Mouse (Mus musculus) embryonic facial prominence, embryonic 10.5 days (tissue): ENCODE measurements around the gene Grin3a. TPM values are rescaled to one million over a fixed set of nuclear protein-coding genes. Genes with fewer than 3 reads are reported as not detected.

Experiments used
- DNase-seq: peaks from one replicate; pipeline ENCODE4 v3.0.0-alpha.2; 2017; ENCODE audit warnings: low spot score
- H3K27ac ChIP-seq: fragments of 300-500 bp; sonication (generic); replicated peaks from 2 replicates; pipeline ENCODE4 v1.5.1; 2016; ENCODE audit warnings: mild to moderate bottlenecking
- H3K27me3 ChIP-seq: fragments of 300-500 bp; sonication (generic); replicated peaks from 2 replicates; pipeline ENCODE4 v1.6.1; 2016; ENCODE audit warnings: low read depth, mild to moderate bottlenecking; ENCODE audit not compliant: poor library complexity, severe bottlenecking
- H3K36me3 ChIP-seq: fragments of 300-500 bp; sonication (generic); replicated peaks from 2 replicates; pipeline ENCODE4 v1.6.1; 2016; ENCODE audit warnings: mild to moderate bottlenecking, moderate library complexity
- H3K4me1 ChIP-seq: fragments of 300-500 bp; sonication (generic); 2 replicates; pipeline ENCODE4 v1.6.1; 2016
- H3K4me3 ChIP-seq: fragments of 300-500 bp; sonication (generic); 2 replicates; pipeline ENCODE4 v1.5.1; 2016; ENCODE audit warnings: mild to moderate bottlenecking, moderate library complexity
- H3K9me3 ChIP-seq: fragments of 300-500 bp; sonication (generic); 2 replicates; pipeline ENCODE4 v1.6.1; 2016; ENCODE audit warnings: mild to moderate bottlenecking
- WGBS: fragments of 180-500 bp; shearing (Covaris S2); methylation state at CpG from one replicate; pipeline ENCODE4 v1.1.7; 2016; 5-methylcytosine and 5-hydroxymethylcytosine counted together
- polyA plus RNA-seq: library from polyadenylated mRNA; unstranded; fragments of >200 nt; fragmentation: Nextera tagmentation; extraction: Ambion mirVana; gene quantifications from 2 replicates; pipeline ENCODE4 v1.2.1, GENCODE M21; 2016

Gene Grin3a
- polyA plus RNA-seq, 1 experiment from 2014 or later = 0.49 TPM

DNA sequence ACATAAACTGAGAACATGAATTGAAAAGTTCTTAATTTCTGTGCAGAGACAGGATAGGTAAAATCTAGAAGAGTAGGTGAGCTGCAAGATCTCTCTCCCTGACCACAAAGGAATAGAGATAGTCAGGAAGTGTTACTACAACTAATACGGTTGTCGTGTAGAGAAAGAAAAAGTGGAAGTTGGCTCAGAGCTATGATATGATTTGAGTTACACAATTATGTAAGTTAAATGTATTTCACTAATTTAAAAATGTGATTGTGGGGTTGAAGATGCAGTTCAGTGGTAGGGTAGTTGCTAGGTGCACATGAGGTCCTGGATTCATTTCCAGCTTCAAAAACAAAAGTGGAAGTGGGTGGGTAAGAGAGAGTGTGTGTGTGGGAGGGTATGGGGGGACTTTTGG lies 103.6 kb downstream of the Grin3a start:
- WGBS = over 99% methylated on average over 2 of the region's 2 CpGs
- no peak overlapping the region for H3K27ac ChIP-seq

DNA sequence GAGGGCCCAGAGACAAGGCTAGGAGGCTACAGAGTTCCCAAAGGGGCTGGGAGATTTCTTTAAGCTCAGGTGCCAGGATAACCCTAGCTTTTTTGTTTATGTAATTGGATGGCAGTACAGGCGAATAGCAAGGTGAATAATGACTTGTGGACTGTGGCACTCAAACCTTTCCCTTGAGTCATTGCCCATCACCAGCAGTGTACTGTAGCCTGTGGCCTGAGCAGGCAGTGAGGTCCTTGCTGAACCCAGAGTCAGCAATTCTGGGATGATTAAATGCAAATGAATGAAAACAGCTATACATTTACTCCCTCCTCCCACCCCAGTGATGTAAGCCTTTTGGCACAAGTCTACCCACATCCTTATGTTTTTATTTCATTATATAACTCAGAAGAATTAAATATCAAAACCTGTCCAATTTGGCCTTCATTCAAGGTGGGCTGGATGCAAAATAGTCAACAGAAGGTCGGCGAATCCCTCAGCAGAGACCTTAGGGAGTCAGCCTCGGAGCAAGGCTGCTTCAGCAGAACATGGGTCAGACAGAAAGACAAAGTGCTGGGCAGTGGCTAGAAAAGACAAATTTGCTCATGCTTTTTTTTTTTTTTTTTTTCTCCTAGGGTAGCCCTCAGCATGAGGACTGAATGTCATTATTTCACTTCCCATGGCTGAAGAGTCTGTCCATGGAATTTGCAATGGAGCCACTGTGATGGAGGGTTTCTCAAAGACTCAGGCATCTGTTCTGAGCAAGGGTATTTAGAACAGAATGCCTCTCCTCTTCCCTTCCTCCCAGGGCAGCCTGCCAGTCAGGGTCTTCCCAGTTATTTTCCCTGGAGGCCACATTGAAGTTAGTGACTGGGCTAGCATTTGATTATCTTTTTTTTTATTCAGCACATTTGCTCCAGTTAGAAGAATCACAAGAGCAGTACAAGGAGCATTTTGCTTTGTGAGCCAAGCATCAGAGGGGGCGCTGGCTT lies 104.5 kb downstream of the Grin3a start:
- WGBS = 83% methylated on average over 5 of the region's 5 CpGs
- Histone ChIP-seq H3K27me3 (no peaks in the 10 kb centered on the region), H3K36me3 (no peaks in the 10 kb centered on the region), H3K9me3 (no peaks in the 10 kb centered on the region), H3K4me1 (no peaks in the 10 kb centered on the region), H3K27ac (no peak overlapping the region), H3K4me3 (no peak overlapping the region)
- DNase-seq = no peak

More for the DNA sequence above, 103.6 kb downstream of the Grin3a start:
- no peak for DNase-seq
- H3K9me3 ChIP-seq = no peaks in the 10 kb centered on the region
- H3K27me3 ChIP-seq = no peaks in the 10 kb centered on the region
- H3K4me1 ChIP-seq = no peaks in the 10 kb centered on the region
- H3K4me3 ChIP-seq = no peak overlapping the region
- H3K36me3 ChIP-seq = no peaks in the 10 kb centered on the region

DNA sequence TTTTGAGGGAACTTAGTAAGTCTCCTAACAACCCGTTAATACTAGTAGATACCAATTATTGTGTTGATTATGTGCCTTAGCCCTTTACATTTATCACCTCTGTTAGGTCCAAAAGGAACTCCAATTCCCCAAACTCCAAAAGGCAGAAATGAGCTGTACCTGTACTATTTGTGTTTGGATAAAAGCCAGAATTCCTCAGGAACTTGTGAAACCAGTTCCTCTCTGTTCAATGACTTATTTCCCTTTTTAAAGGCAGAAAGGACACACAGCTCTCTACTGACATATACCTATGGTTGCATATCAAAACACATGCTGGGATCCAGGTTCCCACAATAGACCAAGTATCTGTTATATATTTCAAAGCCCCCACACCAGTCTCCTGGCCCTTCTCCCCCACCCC lies 106.0 kb downstream of the Grin3a start:
- WGBS = 72% methylated on average over 1 of the region's 1 CpGs
- Histone ChIP-seq H3K4me1 (no peaks in the 10 kb centered on the region), H3K27me3 (no peaks in the 10 kb centered on the region), H3K27ac (no peak overlapping the region), H3K9me3 (no peaks in the 10 kb centered on the region), H3K4me3 (no peak overlapping the region), H3K36me3 (no peaks in the 10 kb centered on the region)
- no peak for DNase-seq

DNA sequence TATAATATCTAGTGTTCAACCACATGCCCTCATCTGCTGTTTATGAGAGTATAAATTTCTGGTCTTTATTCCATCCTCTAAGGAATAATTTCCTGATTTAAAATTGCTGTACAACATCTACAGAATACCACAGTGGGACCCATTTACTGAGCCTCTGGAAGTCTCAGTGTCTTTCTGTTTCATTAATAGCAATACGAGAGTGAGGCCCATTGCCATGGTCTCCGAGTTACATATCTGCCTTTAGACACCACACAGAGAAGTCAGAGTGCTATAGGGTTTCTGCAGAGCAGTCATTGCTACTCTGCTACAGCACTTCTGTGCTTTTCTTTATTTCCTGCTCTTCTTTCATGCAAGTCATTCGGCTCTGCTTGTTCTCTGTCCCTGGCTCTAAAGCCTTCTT lies 116.2 kb downstream of the Grin3a start:
- Histone ChIP-seq H3K4me3 (no peak overlapping the region), H3K9me3 (no peaks in the 10 kb centered on the region), H3K4me1 (no peaks in the 10 kb centered on the region), H3K27me3 (no peaks in the 10 kb centered on the region), H3K36me3 (no peaks in the 10 kb centered on the region), H3K27ac (no peak overlapping the region)
- WGBS = 82% methylated on average over 3 of the region's 3 CpGs
- DNase-seq = no peak

DNA sequence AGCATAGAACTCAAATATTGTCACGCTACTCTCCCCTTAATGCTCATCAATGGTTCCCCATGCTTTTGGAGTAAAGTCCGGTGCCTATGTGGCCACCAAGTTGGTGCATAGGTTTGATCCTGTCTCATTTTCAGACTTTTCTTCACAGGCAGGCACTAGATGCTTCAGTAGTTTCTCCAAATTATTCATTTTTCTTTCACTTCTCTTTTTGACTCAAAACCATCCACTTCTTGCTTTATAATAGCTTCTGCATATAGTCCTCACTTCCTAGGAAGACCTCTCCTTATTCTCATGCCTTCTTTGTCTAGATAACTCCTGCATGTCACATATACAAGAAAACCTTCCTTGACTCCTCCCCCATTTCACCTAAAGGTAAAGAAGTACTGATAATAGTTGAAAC lies 121.6 kb downstream of the Grin3a start:
- no peaks in the 10 kb centered on the region for H3K4me1 ChIP-seq
- H3K27me3 ChIP-seq = no peaks in the 10 kb centered on the region
- WGBS = 91% methylated on average over 2 of the region's 2 CpGs
- H3K27ac ChIP-seq = no peak overlapping the region
- no peaks in the 10 kb centered on the region for H3K9me3 ChIP-seq
- no peak overlapping the region for H3K4me3 ChIP-seq
- H3K36me3 ChIP-seq = no peaks in the 10 kb centered on the region
- no peak for DNase-seq

DNA sequence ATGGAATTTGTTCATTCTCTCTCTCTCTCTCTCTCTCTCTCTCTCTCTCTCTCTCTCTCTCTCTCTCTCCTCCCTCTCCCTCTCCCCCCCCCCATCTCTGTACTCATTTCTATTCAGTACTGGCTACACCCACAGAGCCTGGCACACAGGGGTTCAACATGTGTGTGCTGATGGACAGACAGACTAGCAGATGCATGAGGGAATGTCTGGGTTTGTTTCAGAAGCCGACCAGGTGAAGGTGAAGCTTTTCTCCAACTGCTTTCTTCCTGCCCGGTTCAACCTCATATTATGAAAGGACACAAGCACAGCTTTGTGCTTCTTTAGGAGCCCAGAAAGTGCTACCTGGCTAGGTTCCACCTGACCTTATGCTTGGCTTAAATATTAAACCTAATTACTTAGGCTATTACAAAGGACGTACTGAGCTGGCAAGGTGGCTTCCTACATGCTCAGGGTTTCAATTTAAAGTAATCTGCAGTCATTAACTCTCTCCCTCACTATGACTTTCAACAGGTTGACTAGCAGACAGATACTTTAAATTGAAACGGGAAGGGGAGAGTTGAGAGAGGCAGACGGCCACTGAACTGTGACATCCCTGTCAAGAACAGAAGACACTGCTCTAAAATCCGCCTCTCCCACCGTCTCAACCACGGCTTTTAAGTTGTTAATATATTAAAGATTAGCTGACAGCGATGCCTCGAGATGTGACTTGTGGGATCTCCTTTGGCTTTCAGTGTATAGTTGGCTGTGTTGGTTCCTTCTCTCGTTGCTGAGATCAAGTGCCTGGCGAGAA lies 153.9 kb downstream of the Grin3a start:
- Histone ChIP-seq H3K27ac (no peak overlapping the region), H3K27me3 (no peaks in the 10 kb centered on the region), H3K36me3 (no peaks in the 10 kb centered on the region), H3K9me3 (no peaks in the 10 kb centered on the region), H3K4me3 (no peak overlapping the region), H3K4me1 (peaks cover 4% of the 10 kb centered on the region; the same call in 1 of the 2 replicates)
- no peak for DNase-seq
- 75% methylated on average over 12 of the region's 12 CpGs for WGBS

DNA sequence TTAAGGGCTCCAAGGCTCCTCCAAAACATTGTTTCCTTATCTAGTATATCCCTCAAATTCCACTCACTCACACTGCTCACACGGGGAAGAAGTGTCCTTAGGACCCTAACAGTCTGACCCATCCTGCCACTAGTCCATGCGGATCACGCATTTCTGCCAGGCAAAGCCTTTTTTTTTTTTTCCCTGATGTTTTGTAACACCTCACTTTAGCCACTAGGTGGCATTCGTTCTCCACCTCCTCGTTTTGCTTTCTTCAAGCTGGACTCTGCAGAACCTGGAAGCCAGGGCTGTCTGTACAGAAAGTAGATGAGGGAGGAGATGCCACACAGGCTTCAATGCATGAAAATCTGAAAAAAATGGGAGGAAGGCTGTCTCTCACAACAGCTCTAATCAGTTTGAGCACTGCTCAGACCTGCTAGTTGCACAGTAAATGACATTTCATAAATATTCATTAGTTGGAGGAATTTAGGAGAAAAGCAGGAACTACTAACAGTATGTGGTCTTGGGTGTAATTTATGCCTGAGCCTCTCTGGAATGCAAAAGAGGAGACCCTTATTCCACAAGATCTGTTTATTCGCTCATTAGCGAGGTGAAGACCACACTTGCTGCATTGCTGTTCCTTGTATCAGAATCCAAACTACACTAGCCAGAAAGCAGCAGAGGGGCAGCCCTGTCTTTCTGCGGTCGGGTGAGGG lies 156.8 kb downstream of the Grin3a start:
- Histone ChIP-seq H3K27me3 (no peaks in the 10 kb centered on the region), H3K36me3 (no peaks in the 10 kb centered on the region), H3K9me3 (no peaks in the 10 kb centered on the region), H3K4me1 (peaks cover 4% of the 10 kb centered on the region; the same call in 1 of the 2 replicates), H3K27ac (no peak overlapping the region), H3K4me3 (no peak overlapping the region)
- 22% methylated on average over 9 of the region's 9 CpGs for WGBS
- DNase-seq = peak; percentile 60

DNA sequence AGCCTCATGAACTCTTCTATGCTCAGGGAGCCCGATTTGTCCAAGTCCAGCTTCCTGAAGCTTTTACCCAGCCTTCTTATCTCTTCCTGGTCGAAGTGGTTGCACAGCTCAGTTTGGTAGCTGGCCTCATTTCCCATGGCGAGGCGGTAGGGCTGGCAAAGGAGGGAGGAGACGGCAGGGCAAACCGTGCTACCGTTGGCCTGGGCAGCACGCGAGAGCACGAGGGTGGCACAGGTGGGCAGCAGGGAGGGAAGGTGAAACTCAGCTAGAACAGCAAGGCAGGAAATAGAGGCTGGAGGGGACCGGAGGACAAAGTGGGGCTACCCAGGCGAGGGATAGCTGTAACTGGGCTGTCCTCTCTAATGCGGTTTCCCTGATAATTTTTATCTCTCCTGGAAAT lies 163.7 kb downstream of the Grin3a start, which contains the start of gene Ppp3r2:
Gene Ppp3r2 (minus strand): TSS at position 213 of the 400 bp plus-strand sequence.
- no peaks in the 10 kb centered on the region for H3K4me1 ChIP-seq
- H3K9me3 ChIP-seq = no peaks in the 10 kb centered on the region
- no peak within 1 kb of the TSS for H3K27ac ChIP-seq
- no peaks in the 10 kb centered on the region for H3K36me3 ChIP-seq
- WGBS = 91% methylated on average over 13 of the region's 13 CpGs
- no peak within 1 kb of the TSS for H3K4me3 ChIP-seq
- no peaks in the 10 kb centered on the region for H3K27me3 ChIP-seq
- no peak for DNase-seq

DNA sequence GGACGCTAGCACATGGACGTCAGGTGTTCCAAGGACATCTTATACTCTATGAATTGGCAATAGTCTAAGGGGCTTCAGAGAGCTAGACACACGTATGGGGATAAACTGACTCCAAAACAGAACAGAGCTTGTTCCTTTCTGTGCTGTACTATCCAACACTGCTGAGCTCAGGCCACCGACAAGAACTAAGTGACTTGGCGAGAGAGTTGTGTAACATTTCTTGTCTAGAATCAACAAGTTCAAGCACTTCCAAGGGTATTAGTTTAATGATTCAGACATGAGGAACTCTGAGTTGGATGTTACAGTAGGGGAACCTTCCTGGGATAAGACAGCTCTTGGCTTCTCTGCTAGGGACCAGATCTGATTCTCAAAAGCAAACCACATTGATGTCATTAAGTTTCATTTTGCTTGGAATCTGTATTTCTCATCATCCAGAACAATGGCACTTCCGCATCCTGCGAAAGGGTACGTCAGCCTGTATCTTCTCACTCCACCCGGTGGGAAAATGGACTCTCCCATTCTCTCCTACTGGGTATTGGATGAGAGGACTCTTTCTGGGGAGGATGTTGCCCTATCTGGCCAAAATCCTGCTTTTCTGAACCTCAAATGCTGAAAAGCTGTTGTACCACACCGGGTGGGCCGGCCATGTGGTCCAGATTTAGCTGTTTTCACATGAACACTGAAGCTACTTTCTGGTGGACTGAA lies 165.2 kb downstream of the Grin3a start:
- no peaks in the 10 kb centered on the region for H3K9me3 ChIP-seq
- H3K27ac ChIP-seq = no peak overlapping the region
- no peak overlapping the region for H3K4me3 ChIP-seq
- no peaks in the 10 kb centered on the region for H3K4me1 ChIP-seq
- 90% methylated on average over 11 of the region's 11 CpGs for WGBS
- no peaks in the 10 kb centered on the region for H3K36me3 ChIP-seq
- DNase-seq = no peak
- H3K27me3 ChIP-seq = no peaks in the 10 kb centered on the region

DNA sequence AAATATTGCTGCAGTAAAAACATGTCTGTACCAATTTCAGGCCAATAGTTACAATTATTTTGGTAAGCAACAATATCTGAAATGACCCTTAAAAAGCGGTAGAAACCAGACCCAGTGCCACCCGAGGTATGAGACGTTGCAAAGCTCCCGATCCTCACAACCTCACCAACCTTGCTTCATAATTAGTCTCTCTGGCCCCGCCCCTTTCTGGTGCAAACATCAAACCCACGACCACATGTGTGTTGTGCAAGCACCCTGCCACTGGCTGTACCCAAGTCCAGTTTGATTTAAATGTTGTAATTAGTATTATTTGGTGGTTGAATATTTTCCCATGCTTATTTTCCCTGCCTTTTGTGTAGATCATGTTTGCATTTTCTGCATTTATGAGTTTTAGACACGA lies 168.8 kb downstream of the Grin3a start:
- no peaks in the 10 kb centered on the region for H3K9me3 ChIP-seq
- no peak for DNase-seq
- H3K27ac ChIP-seq = no peak overlapping the region
- H3K27me3 ChIP-seq = no peaks in the 10 kb centered on the region
- no peaks in the 10 kb centered on the region for H3K36me3 ChIP-seq
- 83% methylated on average over 7 of the region's 7 CpGs for WGBS
- no peak overlapping the region for H3K4me3 ChIP-seq
- no peaks in the 10 kb centered on the region for H3K4me1 ChIP-seq

DNA sequence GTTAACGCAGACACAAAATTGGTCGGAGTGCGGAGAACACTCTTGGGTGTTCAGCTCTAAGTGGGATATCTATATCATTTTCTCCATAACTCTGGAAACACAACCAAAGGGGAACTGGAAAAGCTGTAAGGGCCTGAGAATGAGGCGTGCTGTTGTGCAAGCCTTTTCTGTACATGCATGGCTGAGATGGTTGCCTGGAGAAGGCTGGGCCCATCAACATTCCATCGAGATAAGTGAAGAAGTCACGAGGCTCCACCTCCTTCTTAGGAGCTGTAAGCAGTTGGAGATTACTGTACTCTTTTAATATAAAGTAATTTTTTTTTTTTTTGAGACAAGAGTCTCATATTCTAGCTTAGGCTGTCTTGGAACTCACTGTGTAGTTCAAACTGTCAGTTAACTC lies 169.5 kb downstream of the Grin3a start:
- no peaks in the 10 kb centered on the region for H3K4me1 ChIP-seq
- H3K27me3 ChIP-seq = no peaks in the 10 kb centered on the region
- no peak for DNase-seq
- no peaks in the 10 kb centered on the region for H3K36me3 ChIP-seq
- H3K27ac ChIP-seq = no peak overlapping the region
- no peak overlapping the region for H3K4me3 ChIP-seq
- no peaks in the 10 kb centered on the region for H3K9me3 ChIP-seq
- 93% methylated on average over 6 of the region's 6 CpGs for WGBS

DNA sequence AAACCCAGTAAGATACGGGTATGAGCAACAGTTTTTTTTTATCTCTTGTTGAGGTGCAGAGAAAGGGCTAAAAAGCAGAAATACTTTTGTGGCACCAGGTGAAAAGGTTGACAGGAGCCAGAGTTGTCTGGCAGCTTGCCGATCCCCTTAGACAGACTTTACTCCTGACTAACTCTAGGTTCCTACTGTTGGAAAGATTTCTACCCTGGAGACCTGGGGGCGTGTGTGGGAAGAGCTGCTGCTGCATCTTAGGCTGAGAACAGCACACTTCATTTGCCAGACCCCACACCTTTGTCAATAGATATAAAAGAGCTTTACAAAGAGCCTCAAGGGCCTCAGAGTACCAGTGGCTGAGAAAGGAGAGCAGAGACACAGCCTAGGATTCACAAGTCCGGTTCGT lies 180.7 kb downstream of the Grin3a start:
- Histone ChIP-seq H3K36me3 (peaks cover 38% of the 10 kb centered on the region), H3K27ac (no peak overlapping the region), H3K27me3 (no peaks in the 10 kb centered on the region), H3K4me3 (no peak overlapping the region), H3K9me3 (no peaks in the 10 kb centered on the region), H3K4me1 (no peaks in the 10 kb centered on the region)
- no peak for DNase-seq
- WGBS = 88% methylated on average over 5 of the region's 5 CpGs
